Mouse (Mus musculus) small intestine, adult 2 months (tissue): Measurements from ENCODE around the gene Gm9857.

Experiments
- CTCF ChIP-seq: fragments of 200-500 bp; IDR thresholded peaks from 2 replicates; pipeline ENCODE4 v1.5.1; 2012; ENCODE audit warnings: low read depth, mild to moderate bottlenecking, control low read depth, inconsistent platforms, low read length, moderate library complexity, mixed read lengths; ENCODE audit not compliant: insufficient replicate concordance, insufficient read length; ENCODE audit errors: extremely low read depth
- POLR2A ChIP-seq: fragments of 200-500 bp; IDR thresholded peaks from 2 replicates; pipeline ENCODE4 v1.6.1; 2012; ENCODE audit warnings: low read depth, mild to moderate bottlenecking, control low read depth, inconsistent platforms, low read length, moderate library complexity

- TF ChIP-seq CTCF (no peak), POLR2A (no peak)
Measured at GRCm38 (mm10) chr3:108939573-108939972, 672 bp downstream of the Gm9857 start, which contains the start of gene Henmt1.
